Mouse (Mus musculus): ENCODE data around the gene Prm1. TPM values are rescaled to one million over a fixed set of nuclear protein-coding genes. Genes with fewer than 3 reads are reported as not detected.
"Not testable (repeated sequence)": the region's sequence is repeated elsewhere in the genome, so short reads cannot be mapped to it uniquely, and the experiment has no call there.

The Prm1 gene
- total RNA-seq, 2 experiments from 2014 or later, result not detected

- no peak for DNase-seq (ENCODE audit: low spot score in 2 of 2)
Observed at GRCm38 (mm10) chr16:10825840-10826239, 20.2 kb upstream of the Prm1 start.

- DNase-seq (ENCODE audit: low spot score in 2 of 2), result no peak
Observed at GRCm38 (mm10) chr16:10824536-10824935, 18.9 kb upstream of the Prm1 start.

- no peak for DNase-seq (ENCODE audit: low spot score in 2 of 2)
Observed at GRCm38 (mm10) chr16:10821387-10821786, 15.7 kb upstream of the Prm1 start.

GRCm38 (mm10) chr16:10819966-10820365 lies 14.3 kb upstream of the Prm1 start:
- no peak for DNase-seq (ENCODE audit: low spot score in 2 of 2)

- no peak for DNase-seq (ENCODE audit: low spot score in 2 of 2)
Observed at GRCm38 (mm10) chr16:10818579-10819135, 13.0 kb upstream of the Prm1 start.

DNA sequence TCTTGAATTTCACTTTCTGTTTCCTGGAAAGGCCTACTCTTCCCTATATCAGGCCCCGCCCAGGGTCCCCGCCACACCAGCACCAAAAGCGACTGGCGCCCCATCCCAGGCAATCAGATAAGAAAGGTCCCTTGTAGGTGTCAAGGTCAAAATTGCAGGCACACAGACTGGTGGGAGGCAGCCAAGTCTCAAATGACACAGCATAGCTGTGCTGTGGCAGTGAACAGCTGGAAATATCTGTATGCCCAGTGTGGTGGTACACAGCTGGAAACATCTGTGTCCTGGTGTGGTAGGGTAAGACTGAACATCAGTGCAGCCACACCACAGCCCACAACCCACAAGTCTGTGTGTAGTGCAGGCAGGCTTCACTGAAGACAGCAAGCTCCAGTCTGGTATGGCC lies 9.2 kb upstream of the Prm1 start:
- no peak for DNase-seq (ENCODE audit: low spot score in 2 of 2)

- DNase-seq (ENCODE audit: low spot score in 2 of 2), result no peak
Observed at GRCm38 (mm10) chr16:10813726-10814125, 8.1 kb upstream of the Prm1 start.

DNA sequence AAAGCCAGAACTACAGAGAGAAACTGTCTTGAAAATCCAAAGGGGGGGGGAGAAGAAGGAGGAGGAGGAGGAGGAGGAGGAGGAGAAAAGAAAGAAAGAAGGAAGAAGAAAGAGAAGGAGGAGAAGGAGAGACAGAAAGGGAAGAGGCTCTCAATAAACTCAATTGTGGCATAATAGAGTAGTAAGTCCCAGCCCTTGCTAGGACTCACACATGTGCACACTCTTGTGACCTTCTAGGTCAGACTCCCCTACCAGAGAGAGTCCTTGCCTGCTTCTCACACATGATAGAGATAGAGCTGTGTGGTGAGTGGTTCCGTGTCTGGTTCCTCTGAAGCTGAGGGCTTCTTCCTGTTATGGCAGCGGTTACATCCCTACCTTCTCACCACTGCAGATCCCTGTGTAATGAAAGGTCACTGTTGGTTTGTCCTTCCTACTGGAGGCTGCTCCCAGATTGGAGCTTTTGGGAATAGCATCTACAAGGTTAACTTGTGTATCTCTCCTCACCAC lies 7.3 kb upstream of the Prm1 start, which contains the start of gene Gm11172:
Gm11172 (plus strand) TSS at position 51 of the 507 bp plus-strand sequence.
- DNase-seq (ENCODE audit: low spot score in 2 of 2), result no peak

DNA sequence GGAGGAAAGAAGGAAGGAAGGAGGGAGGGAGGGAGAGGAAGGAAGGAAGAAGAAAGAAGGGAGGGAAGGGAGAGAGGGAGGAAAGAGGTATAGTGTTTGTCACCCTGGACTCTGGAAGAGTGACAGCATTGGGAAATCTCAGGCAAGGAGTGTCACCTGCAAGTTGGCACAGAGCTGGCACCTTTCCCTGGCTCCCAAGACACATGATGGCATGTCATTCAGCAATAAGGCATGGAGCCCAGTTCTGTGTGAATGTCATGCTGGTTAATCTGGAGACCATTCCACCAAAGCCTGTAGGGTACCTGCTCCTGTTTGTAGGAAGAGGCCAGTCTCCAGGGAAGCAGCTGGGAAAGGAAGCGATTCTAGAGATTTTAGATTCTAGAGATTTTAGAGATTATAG lies 4.7 kb upstream of the Prm1 start:
- DNase-seq (ENCODE audit: low spot score in 2 of 2), result no peak

- not testable (repeated sequence) for DNase-seq (ENCODE audit: low spot score in 2 of 2)
Observed at GRCm38 (mm10) chr16:10802420-10802819, 3.2 kb downstream of the Prm1 start.

DNA sequence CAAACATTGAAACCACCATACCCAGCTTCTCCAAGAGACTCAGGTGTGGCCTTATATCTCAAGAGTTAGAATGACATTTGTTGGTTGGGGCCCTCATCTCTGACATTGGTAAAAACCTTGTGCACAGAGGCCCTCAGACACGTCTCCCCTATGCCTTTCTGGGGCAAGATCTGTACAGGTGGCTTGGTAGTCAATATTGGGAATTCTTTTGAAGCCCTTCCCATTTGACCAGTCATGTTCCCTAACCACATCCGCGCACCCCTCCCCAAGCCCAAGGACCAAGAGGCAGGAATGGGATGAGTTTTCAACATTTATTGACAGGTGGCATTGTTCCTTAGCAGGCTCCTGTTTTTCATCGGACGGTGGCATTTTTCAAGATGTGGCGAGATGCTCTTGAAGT lies 9.6 kb downstream of the Prm1 start, which contains the start of gene Prm2:
Prm2 (minus strand) TSS at position 101 of the 400 bp plus-strand sequence.
- DNase-seq (ENCODE audit: low spot score in 2 of 2), result no peak

- DNase-seq (ENCODE audit: low spot score in 2 of 2), result no peak
Observed at GRCm38 (mm10) chr16:10790702-10791101, 14.9 kb downstream of the Prm1 start, which contains the start of gene Prm3. Gene Prm3, minus strand, starts transcription at chr16:10790914.

DNA sequence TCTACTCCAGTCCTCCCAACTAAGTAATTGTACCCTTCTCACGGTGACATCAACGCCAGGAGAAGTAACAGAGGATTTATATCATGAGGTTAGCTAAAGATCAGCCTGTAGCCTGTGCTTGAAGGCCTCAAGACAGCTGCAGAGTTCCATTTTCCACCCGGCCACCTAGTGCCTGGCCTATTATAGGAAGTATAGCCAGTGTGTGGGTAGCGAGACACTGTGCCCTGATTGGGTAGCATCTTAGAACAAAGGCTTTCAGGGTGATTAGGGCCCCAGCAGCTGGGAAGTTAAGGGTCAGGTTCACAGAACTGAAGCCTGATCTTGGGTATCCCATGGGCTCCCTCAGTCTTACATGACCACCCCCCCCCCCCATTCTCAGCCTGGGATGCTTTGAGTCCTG lies 16.8 kb downstream of the Prm1 start:
- no peak for DNase-seq (ENCODE audit: low spot score in 2 of 2)

- DNase-seq (ENCODE audit: low spot score in 2 of 2), result no peak
Observed at GRCm38 (mm10) chr16:10788271-10788670, 17.4 kb downstream of the Prm1 start, which contains the start of gene Tnp2. Gene Tnp2, minus strand, starts transcription at chr16:10788660.

- no peak for DNase-seq (ENCODE audit: low spot score in 2 of 2)
Observed at GRCm38 (mm10) chr16:10787548-10788058, 18.0 kb downstream of the Prm1 start.

DNA sequence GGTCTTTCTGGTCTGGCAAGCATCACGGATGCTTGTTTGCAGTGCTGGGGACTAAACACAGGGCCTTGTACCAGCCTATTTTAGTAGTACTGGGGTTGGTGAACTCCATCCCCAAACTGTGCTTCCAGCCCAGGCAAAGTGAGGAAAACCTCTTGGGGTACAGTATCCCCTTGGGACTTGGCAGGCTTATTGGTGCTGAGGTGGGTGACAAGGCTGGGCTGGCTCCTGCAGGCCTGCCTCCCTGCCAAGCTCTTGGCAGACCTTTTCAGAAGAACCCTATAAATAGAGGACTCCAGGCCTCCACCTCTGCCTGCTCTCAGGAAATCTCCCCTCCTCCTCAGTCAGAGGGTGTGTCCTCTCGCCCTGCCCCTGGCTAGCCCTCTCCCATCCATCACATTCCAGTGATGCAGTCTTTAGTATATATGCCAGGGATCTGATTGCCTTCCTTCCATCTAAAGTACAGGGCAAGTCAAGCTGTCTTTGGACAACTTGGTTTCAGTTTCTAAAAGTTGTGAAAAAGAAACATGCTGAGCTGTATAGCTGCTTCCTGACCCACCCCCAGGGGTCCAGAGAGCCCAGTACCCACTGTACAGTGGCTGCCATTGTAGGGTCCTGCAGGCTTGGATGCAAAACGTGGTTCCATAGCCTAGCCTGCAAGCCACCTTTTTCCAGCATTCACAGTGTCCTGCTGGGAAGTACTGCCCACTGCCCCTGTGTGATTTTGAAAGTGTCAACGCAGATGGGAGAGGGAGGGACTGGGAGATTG lies 18.7 kb downstream of the Prm1 start:
- no peak for DNase-seq (ENCODE audit: low spot score in 2 of 2)

DNA sequence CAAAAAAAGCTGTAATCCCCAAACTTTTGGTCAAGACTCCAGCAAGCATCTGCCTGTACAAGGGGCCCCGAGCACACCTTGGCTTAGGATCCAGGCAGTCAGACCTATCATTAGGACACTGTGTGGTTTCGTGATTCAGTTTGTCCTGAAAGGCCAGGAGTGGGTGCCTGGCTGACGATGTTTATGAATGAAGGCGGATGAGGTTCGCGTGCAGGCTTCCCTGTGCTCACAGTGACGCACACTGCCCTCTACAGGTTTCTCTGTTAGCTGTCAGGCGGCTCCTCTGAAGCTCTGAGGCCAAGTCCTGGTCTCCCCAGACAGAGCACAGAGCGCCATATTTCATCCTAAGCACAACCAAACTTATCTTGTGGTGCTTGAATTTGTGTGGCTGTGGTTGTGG lies 19.4 kb downstream of the Prm1 start:
- DNase-seq (ENCODE audit: low spot score in 2 of 2), result peak; percentile 79 to 80

- peak; percentile 73 to 83 for DNase-seq (ENCODE audit: low spot score in 2 of 2)
Observed at GRCm38 (mm10) chr16:10785371-10786231, 20.0 kb downstream of the Prm1 start, which contains the start of gene Socs1. Gene Socs1, minus strand, starts transcription at chr16:10785536.

DNA sequence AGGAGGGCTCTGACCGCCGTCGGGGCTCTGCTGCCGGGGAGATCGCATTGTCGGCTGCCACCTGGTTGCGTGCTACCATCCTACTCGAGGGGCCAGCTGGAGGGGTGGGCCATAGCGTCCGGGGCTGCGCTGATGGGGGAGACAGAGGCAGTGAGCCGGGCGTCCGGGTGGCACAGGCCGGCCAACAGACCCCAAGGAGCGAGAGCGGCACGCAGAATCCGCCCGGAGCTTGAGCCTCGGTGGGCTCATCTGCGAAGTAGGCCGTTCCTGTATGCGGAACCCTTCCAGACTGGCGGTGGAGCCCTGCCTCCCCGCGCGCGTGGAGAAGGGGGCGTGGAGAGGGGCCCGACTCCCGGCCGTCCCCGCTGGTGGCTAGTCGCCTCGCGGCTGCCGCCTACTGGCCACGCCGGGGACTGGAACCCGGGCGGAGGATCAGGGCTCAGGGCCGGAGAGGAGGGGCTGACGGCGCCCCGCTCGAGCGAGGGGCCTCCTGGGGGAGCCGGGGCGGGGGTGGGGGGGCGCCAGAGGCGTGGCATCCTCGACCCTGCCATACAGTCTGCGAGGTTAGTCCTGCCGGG lies 20.8 kb downstream of the Prm1 start:
- DNase-seq (ENCODE audit: low spot score in 2 of 2), result peak; percentile 83 to 85

- peak; percentile 21 to 30 for DNase-seq (ENCODE audit: low spot score in 2 of 2)
Observed at GRCm38 (mm10) chr16:10783883-10784792, 21.5 kb downstream of the Prm1 start.

All from left cerebral cortex, adult 18-20 months (tissue).